Mouse (Mus musculus): Measurements from ENCODE around the gene Glis3.

Glis3 gene

DNA sequence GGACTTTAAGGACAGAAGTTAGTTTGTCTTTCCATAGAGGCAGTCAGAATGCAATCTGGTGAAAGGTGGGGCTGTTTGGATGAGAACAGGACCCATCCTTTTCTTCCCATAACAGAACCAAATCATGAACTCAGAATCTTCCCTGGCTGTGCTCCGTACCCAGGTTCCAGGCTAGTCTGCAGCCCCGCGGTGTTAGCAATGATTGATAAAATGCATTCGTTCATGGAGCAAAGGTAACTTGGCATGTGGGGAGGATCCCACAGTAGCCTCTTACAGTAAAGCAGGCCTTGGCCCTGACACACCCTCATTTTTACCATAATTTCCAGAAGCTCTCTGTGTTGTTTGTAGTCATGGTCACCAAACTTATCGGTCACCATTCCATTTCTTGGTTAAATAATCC, 152.4 kb downstream of the Glis3 start:
- DNase-seq = no peak

DNA sequence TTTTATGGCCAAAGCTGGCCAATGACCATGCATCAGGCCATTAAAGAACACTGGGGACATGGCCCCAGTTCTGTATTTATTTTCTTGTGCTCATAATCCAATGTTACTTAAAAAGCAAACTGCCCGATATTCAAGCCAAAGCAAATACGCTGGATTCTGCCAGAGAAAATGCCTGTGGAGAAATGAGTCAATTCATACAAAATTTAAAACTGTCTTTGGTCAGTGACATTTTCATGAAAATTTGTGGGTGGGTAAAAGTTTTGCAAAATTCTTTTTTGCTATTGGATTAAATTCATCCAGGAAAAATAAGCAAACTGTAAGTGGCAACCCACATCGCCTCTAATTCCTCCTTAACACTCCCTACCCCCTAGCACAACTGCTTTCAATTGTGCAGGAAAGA, 154.5 kb downstream of the Glis3 start:
- no peak for DNase-seq

- DNase-seq = no peak
These were observed 157.6 kb downstream of the Glis3 start for GRCm38 (mm10) chr19:28522289-28522688.

GRCm38 (mm10) chr19:28520761-28521181, 159.1 kb downstream of the Glis3 start:
- no peak for DNase-seq

DNA sequence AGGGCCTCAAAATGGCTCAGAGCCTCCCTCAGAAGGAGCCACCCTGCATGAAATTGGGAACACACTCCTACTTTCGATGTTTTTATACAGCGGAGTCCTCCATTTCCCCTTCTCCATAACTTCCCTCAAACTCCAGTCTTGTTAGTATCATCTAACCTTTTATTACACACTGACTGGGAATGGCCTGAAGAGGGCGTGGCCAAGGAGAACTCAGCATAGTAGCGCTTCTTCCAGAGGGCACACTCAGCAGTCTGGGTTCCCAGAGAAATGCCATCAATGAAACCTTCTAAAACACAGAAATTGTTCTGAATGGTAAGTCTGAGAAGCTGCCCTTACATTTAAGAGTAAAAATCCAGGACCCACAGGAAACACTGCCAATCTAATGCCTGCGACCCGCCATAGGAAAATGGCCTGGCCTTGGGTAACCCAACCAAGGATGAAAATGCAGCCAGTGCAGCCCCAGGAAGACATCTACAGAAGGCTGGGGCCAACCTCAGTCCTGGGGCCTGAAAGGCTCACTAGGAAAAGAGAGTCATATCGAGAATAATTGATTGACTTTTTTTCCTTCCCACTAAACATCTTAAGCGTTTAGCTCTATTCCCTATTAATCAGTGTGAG, 159.6 kb downstream of the Glis3 start:
- no peak for DNase-seq

GRCm38 (mm10) chr19:28519296-28519695, 160.6 kb downstream of the Glis3 start:
- DNase-seq = no peak

DNA sequence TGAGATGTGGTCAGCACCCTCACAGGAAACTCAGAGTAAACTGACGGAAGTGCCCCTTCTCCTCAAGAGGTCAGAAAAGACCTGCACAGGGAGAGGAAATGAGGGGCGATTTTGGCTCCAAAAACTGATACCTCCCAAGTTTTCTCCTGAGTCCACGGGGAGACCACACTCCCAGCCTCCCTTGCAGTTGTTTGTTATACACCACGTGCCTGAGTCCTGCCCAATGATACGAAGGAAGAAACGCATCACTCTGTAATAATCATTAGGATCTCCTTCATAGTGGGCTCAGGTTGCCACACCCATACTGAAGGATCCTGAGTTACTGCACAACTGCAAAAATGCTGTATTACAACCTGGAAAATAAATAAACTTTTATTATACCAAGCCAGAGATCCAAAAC, 161.0 kb downstream of the Glis3 start:
- DNase-seq = no peak

GRCm38 (mm10) chr19:28518266-28518665, 161.6 kb downstream of the Glis3 start:
- no peak for DNase-seq

- no peak for DNase-seq
These were observed 162.3 kb downstream of the Glis3 start for GRCm38 (mm10) chr19:28517464-28518080.

DNA sequence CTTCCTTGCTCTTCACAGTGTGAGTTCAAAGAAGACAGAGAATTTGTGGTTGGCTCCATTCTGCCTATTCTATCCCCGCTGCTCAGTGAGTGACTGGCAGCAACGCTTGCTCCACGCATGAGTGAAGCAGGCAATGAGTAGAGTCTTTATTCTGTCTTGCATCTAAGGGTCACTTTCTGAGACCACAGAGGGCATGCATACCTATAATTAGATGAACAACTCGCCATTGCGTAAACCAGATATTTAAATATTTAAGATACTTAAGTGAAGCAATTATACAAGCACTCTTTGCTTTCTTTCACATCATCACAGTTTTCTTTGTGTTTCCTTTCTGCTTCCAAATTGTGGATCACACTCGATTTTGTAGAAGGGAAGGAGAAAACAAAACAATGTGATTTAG, 163.4 kb downstream of the Glis3 start:
- DNase-seq = no peak

GRCm38 (mm10) chr19:28512475-28512874, 167.4 kb downstream of the Glis3 start:
- no peak for DNase-seq

GRCm38 (mm10) chr19:28511910-28512309, 168.0 kb downstream of the Glis3 start:
- DNase-seq = no peak

DNA sequence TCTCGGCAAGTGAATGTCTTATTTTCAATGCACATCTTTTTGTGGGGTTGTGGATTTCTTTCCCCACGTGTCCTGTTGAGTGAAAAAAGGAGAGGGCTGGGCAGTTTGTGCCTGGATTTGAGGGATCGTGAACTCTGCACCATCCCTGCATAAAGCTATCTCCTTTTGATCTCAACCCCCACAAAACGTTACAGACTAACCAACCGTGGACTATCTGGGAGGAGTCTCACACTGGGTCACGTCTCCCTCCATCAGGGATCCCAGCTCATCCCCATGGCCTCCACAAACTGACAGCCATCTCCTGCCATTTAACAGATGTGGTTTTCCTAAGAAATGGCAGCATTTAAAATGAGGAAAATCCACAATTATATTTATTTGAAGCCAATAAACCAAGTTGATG, 174.5 kb downstream of the Glis3 start:
- no peak for DNase-seq

DNA sequence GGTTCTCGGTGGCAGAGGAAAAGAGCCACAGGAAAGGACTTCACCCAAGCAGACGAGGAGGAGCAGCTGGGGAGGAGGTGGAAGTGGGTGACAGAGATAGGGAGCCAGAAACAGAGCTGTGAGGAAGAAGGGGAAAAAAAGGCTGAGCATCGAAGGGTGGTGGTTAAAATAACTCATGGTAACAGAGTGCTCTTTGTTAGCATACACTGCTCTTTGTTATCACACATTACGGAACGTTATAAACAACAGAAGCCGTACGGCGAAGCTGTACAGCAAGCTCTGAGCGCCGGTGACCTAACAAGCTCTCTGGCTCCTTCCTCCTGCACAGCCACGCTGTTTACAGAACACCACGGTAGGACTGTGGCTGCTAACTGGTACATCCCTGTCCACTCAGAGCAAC, 176.9 kb downstream of the Glis3 start:
- DNase-seq = no peak

- DNase-seq = no peak
These were observed 178.9 kb downstream of the Glis3 start for GRCm38 (mm10) chr19:28500975-28501374.

DNA sequence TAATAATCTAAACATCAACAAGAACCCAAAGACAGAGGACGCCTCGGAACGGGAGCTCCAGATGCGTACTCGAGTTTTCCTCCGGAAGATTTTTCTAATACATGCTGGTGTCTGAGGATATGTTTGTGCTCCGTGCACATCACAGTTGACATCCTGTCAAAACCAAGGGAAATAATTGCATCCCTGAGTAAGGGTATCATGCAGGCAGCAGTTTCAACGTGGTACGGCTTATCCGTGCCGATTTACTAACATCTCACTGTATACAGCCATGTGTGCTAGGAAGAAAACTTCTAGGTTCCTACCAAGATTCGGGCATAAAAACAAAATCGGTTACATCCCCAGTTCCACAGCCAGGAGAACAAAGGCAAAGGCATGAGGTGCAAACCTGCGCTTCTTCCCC, 179.4 kb downstream of the Glis3 start:
- no peak for DNase-seq

GRCm38 (mm10) chr19:28499786-28500185, 180.1 kb downstream of the Glis3 start:
- no peak for DNase-seq

- no peak for DNase-seq
These were observed 184.0 kb downstream of the Glis3 start for GRCm38 (mm10) chr19:28495926-28496325.

DNA sequence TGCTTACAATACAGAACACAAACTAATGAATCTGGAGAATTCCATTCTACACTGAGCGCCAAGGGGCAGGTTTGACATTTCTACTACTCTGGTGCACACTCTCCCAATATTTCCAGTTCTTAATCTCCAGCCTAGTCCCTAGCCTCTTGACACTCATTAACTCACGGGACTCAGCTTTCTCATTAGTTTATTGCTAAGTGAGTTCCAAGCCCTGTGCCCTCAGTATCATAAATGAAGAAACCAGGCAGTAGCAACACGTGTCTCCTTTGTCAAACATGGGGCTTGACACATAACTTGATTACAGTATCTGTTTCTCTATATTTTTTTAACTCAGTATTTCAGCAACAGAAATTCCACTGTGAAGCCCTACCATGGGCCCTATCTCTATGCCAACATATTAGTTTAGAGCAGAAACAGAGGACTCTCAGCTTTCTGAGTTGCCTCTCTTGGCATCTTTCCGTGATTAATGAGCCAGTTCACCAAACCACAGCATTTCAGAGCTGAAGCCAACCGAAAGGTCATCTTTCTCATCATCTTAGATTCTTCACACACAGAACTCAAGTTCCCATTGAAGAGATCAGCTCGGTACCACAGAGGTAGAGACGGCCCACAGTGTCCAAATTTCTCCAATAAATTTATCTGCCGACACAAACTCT, 186.1 kb downstream of the Glis3 start:
- DNase-seq = no peak

DNA sequence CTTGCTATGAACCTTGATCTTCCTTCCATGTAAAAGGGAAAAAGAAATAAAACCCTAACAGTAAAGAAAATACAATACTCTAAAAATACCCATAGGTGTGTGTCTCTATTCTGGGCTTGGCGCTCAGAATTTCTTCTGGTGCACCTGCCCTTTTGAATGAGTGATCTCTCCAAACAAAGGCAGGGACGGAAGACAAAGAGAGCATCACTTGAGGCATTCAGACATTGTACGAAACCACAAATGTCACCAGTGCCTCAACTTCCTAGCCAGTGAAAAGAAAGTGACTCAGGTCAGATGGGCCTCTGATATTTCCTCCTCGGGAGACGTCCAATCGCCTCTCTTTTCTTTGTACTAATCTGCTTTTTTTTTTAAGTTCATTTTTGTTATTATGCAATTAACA, 201.8 kb downstream of the Glis3 start:
- no peak for DNase-seq

GRCm38 (mm10) chr19:28477326-28477863, 202.5 kb downstream of the Glis3 start:
- no peak for DNase-seq

DNA sequence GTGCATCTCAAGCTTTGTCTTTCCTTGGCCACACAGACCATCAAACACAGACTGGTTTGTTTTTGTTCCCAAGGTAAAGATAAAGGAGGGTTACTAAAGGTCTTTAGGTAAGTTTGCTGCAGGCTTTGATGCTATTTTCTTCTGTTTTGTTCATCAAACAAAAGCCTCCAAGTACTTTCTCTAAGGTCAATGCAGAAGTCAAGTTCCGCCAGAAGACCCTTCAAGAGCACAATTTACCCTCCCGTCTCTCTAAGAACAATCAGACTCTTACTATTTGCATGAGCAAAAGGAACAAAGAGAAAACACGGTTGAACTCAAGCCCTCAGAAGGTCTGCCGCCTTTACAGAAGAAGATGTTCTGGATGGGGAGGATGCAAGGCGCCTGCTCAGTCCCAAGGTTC, 206.3 kb downstream of the Glis3 start:
- no peak for DNase-seq

DNA sequence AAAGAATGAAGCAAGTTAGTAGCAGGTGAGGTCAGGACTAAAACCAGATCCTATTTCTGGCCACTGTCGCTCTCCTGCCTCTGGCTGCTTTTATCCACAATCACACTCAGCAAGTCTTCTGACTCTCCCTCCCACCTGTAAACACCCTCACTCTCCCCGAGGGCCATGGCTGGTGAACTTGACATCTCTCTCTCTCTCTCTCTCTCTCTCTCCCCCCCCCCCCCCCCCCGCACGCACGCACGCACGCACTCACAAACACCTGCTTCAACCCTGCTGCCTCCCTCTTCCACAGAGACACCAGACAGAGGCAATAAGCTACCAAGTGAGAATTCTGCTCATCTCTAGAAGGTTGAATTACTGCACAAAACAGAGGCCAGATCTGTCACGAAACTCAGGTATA, 208.7 kb downstream of the Glis3 start:
- DNase-seq = no peak

- DNase-seq = no peak
These were observed 214.1 kb downstream of the Glis3 start for GRCm38 (mm10) chr19:28465779-28466178.
